Mouse (Mus musculus) forebrain, embryonic 12.5 days (tissue): ENCODE measurements around the gene Tex26. TPM values are rescaled to one million over a fixed set of nuclear protein-coding genes. Genes with fewer than 3 reads are reported as not detected.

Experiments used
- ATAC-seq: fragments of 200-750 bp; cut with Nextera tagmentation; 2 replicates; pipeline ENCODE4 v1.8.0; 2017; ENCODE audit warnings: moderate TSS enrichment; ENCODE audit not compliant: low FRiP score
- H3K27ac ChIP-seq: fragments of 300-500 bp; sonication (generic); 2 replicates; pipeline ENCODE4 v1.5.1; 2016; ENCODE audit warnings: mild to moderate bottlenecking
- H3K27me3 ChIP-seq: fragments of 300-500 bp; sonication (generic); 2 replicates; pipeline ENCODE4 v1.6.1; 2016; ENCODE audit warnings: mild to moderate bottlenecking
- H3K36me3 ChIP-seq: fragments of 300-500 bp; sonication (generic); replicated peaks from 2 replicates; pipeline ENCODE4 v1.6.1; 2016; ENCODE audit warnings: mild to moderate bottlenecking
- H3K4me1 ChIP-seq: fragments of 300-500 bp; sonication (generic); 2 replicates; pipeline ENCODE4 v1.6.1; 2016
- H3K4me2 ChIP-seq: fragments of 300-500 bp; sonication (generic); 2 replicates; pipeline ENCODE4 v1.6.1; 2016; ENCODE audit warnings: mild to moderate bottlenecking, moderate library complexity
- H3K4me3 ChIP-seq: fragments of 300-500 bp; sonication (generic); replicated peaks from 2 replicates; pipeline ENCODE4 v1.5.1; 2016; ENCODE audit warnings: mild to moderate bottlenecking
- H3K9ac ChIP-seq: fragments of 300-500 bp; sonication (generic); 2 replicates; pipeline ENCODE4 v1.6.1; 2016; ENCODE audit warnings: mild to moderate bottlenecking
- H3K9me3 ChIP-seq: fragments of 300-500 bp; sonication (generic); 2 replicates; pipeline ENCODE4 v1.6.1; 2016
- WGBS: fragments of 180-500 bp; shearing (Covaris S2); methylation state at CpG from one replicate; pipeline ENCODE4 v1.1.7; 2016; 5-methylcytosine and 5-hydroxymethylcytosine counted together
- polyA plus RNA-seq: library from polyadenylated mRNA; unstranded; fragments of >200 nt; fragmentation: Nextera tagmentation; extraction: Ambion mirVana; gene quantifications from 2 replicates; pipeline ENCODE4 v1.2.1, GENCODE M21; 2016

The Tex26 gene
- polyA plus RNA-seq, 1 experiment from 2014 or later = 2.0 TPM

GRCm38 (mm10) chr5:149499936-149500335, 60.5 kb downstream of the Tex26 start:
- peaks cover 9% of the 10 kb centered on the region; the same call in 1 of the 2 replicates for H3K27me3 ChIP-seq
- 58% methylated on average over 4 of the region's 4 CpGs for WGBS
- no peak overlapping the region for H3K4me3 ChIP-seq
- ATAC-seq = no peak
- H3K36me3 ChIP-seq = no peaks in the 10 kb centered on the region
- H3K9ac ChIP-seq = no peak overlapping the region
- no peaks in the 10 kb centered on the region for H3K9me3 ChIP-seq
- H3K4me1 ChIP-seq = peaks cover 30% of the 10 kb centered on the region
- H3K27ac ChIP-seq = no peak overlapping the region
- no peak overlapping the region for H3K4me2 ChIP-seq

- H3K9me3 ChIP-seq = 0 out of 2 replicates have a peak, but pooled peaks cover 5% of the 10 kb centered on the region
- no peak overlapping the region for H3K9ac ChIP-seq
- peaks cover 13% of the 10 kb centered on the region; the same call in 1 of the 2 replicates for H3K27me3 ChIP-seq
- H3K4me2 ChIP-seq = no peak overlapping the region
- no peak overlapping the region for H3K4me3 ChIP-seq
- ATAC-seq = peak; percentile 59
- 69% methylated on average over 23 of the region's 23 CpGs for WGBS
- H3K36me3 ChIP-seq = no peaks in the 10 kb centered on the region
- H3K27ac ChIP-seq = peak overlapping the region; percentile 76
- peaks cover 4% of the 10 kb centered on the region; the same call in 1 of the 2 replicates for H3K4me1 ChIP-seq
These were observed 64.1 kb downstream of the Tex26 start for GRCm38 (mm10) chr5:149503423-149504175.

GRCm38 (mm10) chr5:149504985-149505384, 65.5 kb downstream of the Tex26 start:
- no peak overlapping the region for H3K27ac ChIP-seq
- no peak for ATAC-seq
- WGBS = 83% methylated on average over 8 of the region's 8 CpGs

GRCm38 (mm10) chr5:149506033-149506432, 66.6 kb downstream of the Tex26 start:
- H3K27me3 ChIP-seq = peaks cover 8% of the 10 kb centered on the region; the same call in 1 of the 2 replicates
- ATAC-seq = no peak

More at GRCm38 (mm10) chr5:149504985-149505384, 65.5 kb downstream of the Tex26 start:
- no peaks in the 10 kb centered on the region for H3K36me3 ChIP-seq
- no peak overlapping the region for H3K4me2 ChIP-seq
- peaks cover 13% of the 10 kb centered on the region; the same call in 1 of the 2 replicates for H3K27me3 ChIP-seq
- no peak overlapping the region for H3K9ac ChIP-seq
- 0 out of 2 replicates have a peak, but pooled peaks cover 5% of the 10 kb centered on the region for H3K9me3 ChIP-seq
- H3K4me1 ChIP-seq = peaks cover 5% of the 10 kb centered on the region; the same call in 1 of the 2 replicates
- H3K4me3 ChIP-seq = no peak overlapping the region

GRCm38 (mm10) chr5:149508094-149509029, 68.9 kb downstream of the Tex26 start:
- ATAC-seq = no peak
- no peaks in the 10 kb centered on the region for H3K36me3 ChIP-seq
- no peak overlapping the region for H3K9ac ChIP-seq
- H3K4me3 ChIP-seq = no peak overlapping the region
- peaks cover 5% of the 10 kb centered on the region; the same call in 1 of the 2 replicates for H3K27me3 ChIP-seq
- H3K27ac ChIP-seq = no peak overlapping the region
- 84% methylated on average over 20 of the region's 20 CpGs for WGBS
- H3K9me3 ChIP-seq = 0 out of 2 replicates have a peak, but pooled peaks cover 5% of the 10 kb centered on the region
- H3K4me2 ChIP-seq = no peak overlapping the region
- H3K4me1 ChIP-seq = peaks cover 17% of the 10 kb centered on the region

More at GRCm38 (mm10) chr5:149506033-149506432, 66.6 kb downstream of the Tex26 start:
- no peak overlapping the region for H3K4me3 ChIP-seq
- H3K27ac ChIP-seq = no peak overlapping the region
- no peaks in the 10 kb centered on the region for H3K36me3 ChIP-seq
- H3K9ac ChIP-seq = no peak overlapping the region
- H3K4me1 ChIP-seq = peaks cover 10% of the 10 kb centered on the region
- H3K9me3 ChIP-seq = 0 out of 2 replicates have a peak, but pooled peaks cover 5% of the 10 kb centered on the region
- H3K4me2 ChIP-seq = no peak overlapping the region
- 98% methylated on average over 2 of the region's 2 CpGs for WGBS

GRCm38 (mm10) chr5:149510323-149510722, 70.9 kb downstream of the Tex26 start:
- Histone ChIP-seq H3K27me3 (peaks cover under 1% of the 10 kb centered on the region; the same call in 1 of the 2 replicates), H3K27ac (peak overlapping the region; percentile 70), H3K9me3 (0 out of 2 replicates have a peak, but pooled peaks cover 5% of the 10 kb centered on the region), H3K9ac (no peak overlapping the region), H3K4me3 (no peak overlapping the region), H3K4me1 (peaks cover 36% of the 10 kb centered on the region), H3K4me2 (no peak overlapping the region), H3K36me3 (no peaks in the 10 kb centered on the region)
- no peak for ATAC-seq
- WGBS = 43% methylated on average over 13 of the region's 13 CpGs

GRCm38 (mm10) chr5:149512695-149513094, 73.2 kb downstream of the Tex26 start:
- 5% methylated on average over 3 of the region's 3 CpGs for WGBS

GRCm38 (mm10) chr5:149513438-149514086, 74.1 kb downstream of the Tex26 start:
- peak; percentile 63 for ATAC-seq
- Histone ChIP-seq H3K4me1 (peaks cover 57% of the 10 kb centered on the region), H3K9ac (no peak overlapping the region)

More at GRCm38 (mm10) chr5:149512695-149513094, 73.2 kb downstream of the Tex26 start:
- no peaks in the 10 kb centered on the region for H3K9me3 ChIP-seq
- no peak overlapping the region for H3K4me3 ChIP-seq
- H3K27ac ChIP-seq = peak overlapping the region; percentile 65
- peak; percentile 71 for ATAC-seq
- H3K4me2 ChIP-seq = no peak overlapping the region
- no peaks in the 10 kb centered on the region; the same call in 1 of the 2 replicates for H3K27me3 ChIP-seq
- H3K36me3 ChIP-seq = no peaks in the 10 kb centered on the region
- H3K4me1 ChIP-seq = peaks cover 53% of the 10 kb centered on the region
- H3K9ac ChIP-seq = no peak overlapping the region

GRCm38 (mm10) chr5:149514087-149514671, 74.7 kb downstream of the Tex26 start:
- ATAC-seq = peak; percentile 59
- Histone ChIP-seq H3K4me3 (peak overlapping the region; percentile 15; the same call in 1 of the 2 replicates), H3K36me3 (no peaks in the 10 kb centered on the region), H3K27me3 (peaks cover 8% of the 10 kb centered on the region), H3K9me3 (no peaks in the 10 kb centered on the region), H3K4me2 (peak overlapping the region; percentile 35), H3K27ac (peak overlapping the region; percentile 90), H3K4me1 (peaks cover 57% of the 10 kb centered on the region), H3K9ac (0 out of 2 replicates have a peak overlapping the region, but pooled peaks have one; percentile 21)
- 5% methylated on average over 14 of the region's 14 CpGs for whole genome bisulfite sequencing

More at GRCm38 (mm10) chr5:149513438-149514086, 74.1 kb downstream of the Tex26 start:
- Histone ChIP-seq H3K27ac (peak overlapping the region; percentile 90), H3K36me3 (no peaks in the 10 kb centered on the region), H3K4me2 (peak overlapping the region; percentile 35), H3K9me3 (no peaks in the 10 kb centered on the region), H3K4me3 (no peak overlapping the region), H3K27me3 (0 out of 2 replicates have a peak, but pooled peaks cover 4% of the 10 kb centered on the region)
- WGBS = 11% methylated on average over 9 of the region's 9 CpGs

- Histone ChIP-seq H3K9ac (no peak overlapping the region), H3K4me2 (peak overlapping the region; percentile 35), H3K9me3 (no peaks in the 10 kb centered on the region), H3K27ac (peak overlapping the region; percentile 90), H3K4me3 (no peak overlapping the region), H3K4me1 (peaks cover 56% of the 10 kb centered on the region), H3K36me3 (no peaks in the 10 kb centered on the region), H3K27me3 (peaks cover 14% of the 10 kb centered on the region)
- WGBS = 35% methylated on average over 2 of the region's 3 CpGs
- no peak for ATAC-seq
These were observed 75.4 kb downstream of the Tex26 start for GRCm38 (mm10) chr5:149514890-149515289.

- H3K4me1 ChIP-seq = peaks cover 53% of the 10 kb centered on the region
- WGBS = 43% methylated on average over 6 of the region's 6 CpGs
These were observed 77.7 kb downstream of the Tex26 start for GRCm38 (mm10) chr5:149517116-149517515.

More at GRCm38 (mm10) chr5:149517116-149517515, 77.7 kb downstream of the Tex26 start:
- Histone ChIP-seq H3K36me3 (no peaks in the 10 kb centered on the region), H3K27me3 (peaks cover 28% of the 10 kb centered on the region), H3K4me2 (no peak overlapping the region), H3K9me3 (no peaks in the 10 kb centered on the region), H3K27ac (peak overlapping the region; percentile 66), H3K4me3 (no peak overlapping the region), H3K9ac (no peak overlapping the region)
- ATAC-seq = peak; percentile 12; the same call in 1 of the 2 replicates
